Mouse (Mus musculus): Measurements from ENCODE around the gene Traf2. TPM values are rescaled to one million over a fixed set of nuclear protein-coding genes. Genes with fewer than 3 reads are reported as not detected.

The Traf2 gene
- polyA plus RNA-seq (2016; fragmentation: Nextera tagmentation; extraction: Ambion mirVana) = 33.8 and 36.8 TPM in 2 replicates

- Histone ChIP-seq H3K27ac (peak within 1 kb of the TSS; percentile 66), H3K4me1 (peaks cover 16% of the 10 kb centered on the region), H3K9me3 (no peaks in the 10 kb centered on the region), H3K36me3 (replicated peaks) (no peaks in the 10 kb centered on the region; the same call in 1 of the 2 replicates), H3K4me2 (peak within 1 kb of the TSS; percentile 79), H3K9ac (peak within 1 kb of the TSS; percentile 76), H3K27me3 (no peaks in the 10 kb centered on the region), H3K4me3 (replicated peaks) (peak within 1 kb of the TSS; percentile 70)
- 3% methylated on average over 48 of the region's 48 CpGs for WGBS
- ATAC-seq (ENCODE audit: low FRiP score) = peak; percentile 99
Observed at GRCm38 (mm10) chr2:25546811-25547491, at the start of gene Traf2. Traf2 (minus strand) TSS chr2:25546940.

GRCm38 (mm10) chr2:25591863-25592262 lies 45.1 kb upstream of the Traf2 start:
- no peak for ATAC-seq (ENCODE audit: low FRiP score)

GRCm38 (mm10) chr2:25588227-25588907 lies 41.6 kb upstream of the Traf2 start:
- peaks cover 89% of the 10 kb centered on the region for H3K36me3 ChIP-seq (replicated peaks)
- no peaks in the 10 kb centered on the region for H3K4me1 ChIP-seq
- H3K4me3 ChIP-seq (replicated peaks) = no peak overlapping the region
- no peaks in the 10 kb centered on the region for H3K9me3 ChIP-seq
- no peak overlapping the region for H3K9ac ChIP-seq
- no peak for ATAC-seq (ENCODE audit: low FRiP score)
- WGBS = 96% methylated on average over 8 of the region's 8 CpGs
- H3K4me2 ChIP-seq = no peak overlapping the region
- H3K27me3 ChIP-seq = no peaks in the 10 kb centered on the region
- no peak overlapping the region for H3K27ac ChIP-seq

More at GRCm38 (mm10) chr2:25591863-25592262, 45.1 kb upstream of the Traf2 start:
- WGBS = 86% methylated on average over 2 of the region's 2 CpGs
- Histone ChIP-seq H3K4me1 (no peaks in the 10 kb centered on the region), H3K4me2 (no peak overlapping the region), H3K9ac (no peak overlapping the region), H3K4me3 (replicated peaks) (no peak overlapping the region), H3K9me3 (no peaks in the 10 kb centered on the region), H3K36me3 (replicated peaks) (peaks cover 86% of the 10 kb centered on the region), H3K27ac (no peak overlapping the region), H3K27me3 (no peaks in the 10 kb centered on the region)

GRCm38 (mm10) chr2:25587290-25587689 lies 40.5 kb upstream of the Traf2 start:
- H3K27me3 ChIP-seq = no peaks in the 10 kb centered on the region
- H3K9me3 ChIP-seq = no peaks in the 10 kb centered on the region
- no peak overlapping the region for H3K4me2 ChIP-seq
- H3K36me3 ChIP-seq (replicated peaks) = peaks cover 86% of the 10 kb centered on the region
- WGBS = 93% methylated on average over 8 of the region's 8 CpGs
- H3K4me1 ChIP-seq = peaks cover 8% of the 10 kb centered on the region
- ATAC-seq (ENCODE audit: low FRiP score) = no peak
- no peak overlapping the region for H3K27ac ChIP-seq
- no peak overlapping the region for H3K4me3 ChIP-seq (replicated peaks)
- H3K9ac ChIP-seq = no peak overlapping the region

- 86% methylated on average over 3 of the region's 3 CpGs for WGBS
- Histone ChIP-seq H3K36me3 (replicated peaks) (peaks cover 69% of the 10 kb centered on the region), H3K27me3 (peaks cover 9% of the 10 kb centered on the region), H3K9me3 (no peaks in the 10 kb centered on the region), H3K9ac (no peak overlapping the region), H3K4me3 (replicated peaks) (no peak overlapping the region), H3K27ac (no peak overlapping the region), H3K4me2 (no peak overlapping the region), H3K4me1 (peaks cover 20% of the 10 kb centered on the region)
- ATAC-seq (ENCODE audit: low FRiP score) = no peak
Observed at GRCm38 (mm10) chr2:25585601-25586000, 38.9 kb upstream of the Traf2 start.

- H3K36me3 ChIP-seq (replicated peaks) = peaks cover 62% of the 10 kb centered on the region
Observed at GRCm38 (mm10) chr2:25584856-25585255, 38.1 kb upstream of the Traf2 start.

GRCm38 (mm10) chr2:25584152-25584551 lies 37.4 kb upstream of the Traf2 start:
- Histone ChIP-seq H3K9me3 (no peaks in the 10 kb centered on the region), H3K4me1 (peaks cover 29% of the 10 kb centered on the region), H3K27me3 (peaks cover 23% of the 10 kb centered on the region), H3K36me3 (replicated peaks) (peaks cover 60% of the 10 kb centered on the region), H3K4me2 (no peak overlapping the region), H3K9ac (no peak overlapping the region), H3K27ac (no peak overlapping the region), H3K4me3 (replicated peaks) (no peak overlapping the region)
- no peak for ATAC-seq (ENCODE audit: low FRiP score)
- WGBS = 99% methylated on average over 3 of the region's 3 CpGs

More at GRCm38 (mm10) chr2:25584856-25585255, 38.1 kb upstream of the Traf2 start:
- no peak for ATAC-seq (ENCODE audit: low FRiP score)
- H3K27ac ChIP-seq = no peak overlapping the region
- no peak overlapping the region for H3K4me2 ChIP-seq
- no peak overlapping the region for H3K4me3 ChIP-seq (replicated peaks)
- H3K27me3 ChIP-seq = peaks cover 16% of the 10 kb centered on the region
- no peak overlapping the region for H3K9ac ChIP-seq
- H3K4me1 ChIP-seq = peaks cover 22% of the 10 kb centered on the region
- WGBS = 71% methylated on average over 4 of the region's 4 CpGs
- no peaks in the 10 kb centered on the region for H3K9me3 ChIP-seq

- peaks cover 58% of the 10 kb centered on the region for H3K36me3 ChIP-seq (replicated peaks)
- no peaks in the 10 kb centered on the region for H3K9me3 ChIP-seq
- H3K27ac ChIP-seq = no peak overlapping the region
- H3K27me3 ChIP-seq = peaks cover 29% of the 10 kb centered on the region
- H3K4me1 ChIP-seq = peaks cover 32% of the 10 kb centered on the region
- no peak overlapping the region for H3K4me2 ChIP-seq
- WGBS = 76% methylated on average over 4 of the region's 4 CpGs
- ATAC-seq (ENCODE audit: low FRiP score) = no peak
- H3K9ac ChIP-seq = no peak overlapping the region
- no peak overlapping the region for H3K4me3 ChIP-seq (replicated peaks)
Observed at GRCm38 (mm10) chr2:25583571-25583970, 36.8 kb upstream of the Traf2 start.

- H3K9ac ChIP-seq = no peak overlapping the region
- H3K4me1 ChIP-seq = peaks cover 37% of the 10 kb centered on the region
- peaks cover 34% of the 10 kb centered on the region for H3K27me3 ChIP-seq
- no peak for ATAC-seq (ENCODE audit: low FRiP score)
- no peaks in the 10 kb centered on the region for H3K9me3 ChIP-seq
- peaks cover 53% of the 10 kb centered on the region for H3K36me3 ChIP-seq (replicated peaks)
- H3K27ac ChIP-seq = no peak overlapping the region
- WGBS = 88% methylated on average over 6 of the region's 6 CpGs
- no peak overlapping the region for H3K4me3 ChIP-seq (replicated peaks)
- H3K4me2 ChIP-seq = no peak overlapping the region
Observed at GRCm38 (mm10) chr2:25583120-25583481, 36.4 kb upstream of the Traf2 start.

- 60% methylated on average over 12 of the region's 12 CpGs for WGBS
- H3K27ac ChIP-seq = no peak overlapping the region
- H3K27me3 ChIP-seq = peaks cover 39% of the 10 kb centered on the region
- ATAC-seq (ENCODE audit: low FRiP score) = no peak
- H3K4me2 ChIP-seq = no peak overlapping the region
- peaks cover 48% of the 10 kb centered on the region for H3K36me3 ChIP-seq (replicated peaks)
- no peak overlapping the region; the same call in 1 of the 2 replicates for H3K4me3 ChIP-seq (replicated peaks)
- peaks cover 42% of the 10 kb centered on the region for H3K4me1 ChIP-seq
- H3K9me3 ChIP-seq = no peaks in the 10 kb centered on the region
- no peak overlapping the region for H3K9ac ChIP-seq
Observed at GRCm38 (mm10) chr2:25582466-25583119, 35.9 kb upstream of the Traf2 start.

- Histone ChIP-seq H3K27me3 (peaks cover 46% of the 10 kb centered on the region), H3K27ac (no peak overlapping the region), H3K9ac (no peak overlapping the region), H3K9me3 (no peaks in the 10 kb centered on the region), H3K4me2 (no peak overlapping the region), H3K4me3 (replicated peaks) (no peak overlapping the region), H3K36me3 (replicated peaks) (peaks cover 41% of the 10 kb centered on the region), H3K4me1 (peaks cover 49% of the 10 kb centered on the region)
- 0 out of 2 replicates have a peak, but pooled peaks have one; percentile 0 for ATAC-seq (ENCODE audit: low FRiP score)
- 35% methylated on average over 6 of the region's 6 CpGs for WGBS
Observed at GRCm38 (mm10) chr2:25581901-25582301, 35.2 kb upstream of the Traf2 start.

- peak within 1 kb of the TSS; percentile 65 for H3K4me2 ChIP-seq
- no peak within 1 kb of the TSS for H3K27ac ChIP-seq
- ATAC-seq (ENCODE audit: low FRiP score) = peak; percentile 64
Observed at GRCm38 (mm10) chr2:25581294-25581864, 34.6 kb upstream of the Traf2 start, which contains the start of gene Ajm1. Ajm1 (minus strand) TSS chr2:25581757.

More at GRCm38 (mm10) chr2:25581294-25581864, 34.6 kb upstream of the Traf2 start, which contains the start of gene Ajm1:
- Histone ChIP-seq H3K4me1 (peaks cover 49% of the 10 kb centered on the region), H3K9me3 (no peaks in the 10 kb centered on the region), H3K36me3 (replicated peaks) (peaks cover 36% of the 10 kb centered on the region), H3K4me3 (replicated peaks) (peak within 1 kb of the TSS; percentile 38), H3K27me3 (peaks cover 51% of the 10 kb centered on the region), H3K9ac (peak within 1 kb of the TSS; percentile 33; the same call in 1 of the 2 replicates)
- WGBS = 8% methylated on average over 19 of the region's 19 CpGs
